Mouse (Mus musculus): ENCODE measurements at regions not wholly inside any gene's neighbourhood (a gene's known extent, or its start where the extent isn't known, plus 50 kb on each side); places are given as distances from the start of the nearest gene placed in this dataset.
A peak's percentile ranks its signal among the peaks of the same experiment; 100 is the strongest.

DNA sequence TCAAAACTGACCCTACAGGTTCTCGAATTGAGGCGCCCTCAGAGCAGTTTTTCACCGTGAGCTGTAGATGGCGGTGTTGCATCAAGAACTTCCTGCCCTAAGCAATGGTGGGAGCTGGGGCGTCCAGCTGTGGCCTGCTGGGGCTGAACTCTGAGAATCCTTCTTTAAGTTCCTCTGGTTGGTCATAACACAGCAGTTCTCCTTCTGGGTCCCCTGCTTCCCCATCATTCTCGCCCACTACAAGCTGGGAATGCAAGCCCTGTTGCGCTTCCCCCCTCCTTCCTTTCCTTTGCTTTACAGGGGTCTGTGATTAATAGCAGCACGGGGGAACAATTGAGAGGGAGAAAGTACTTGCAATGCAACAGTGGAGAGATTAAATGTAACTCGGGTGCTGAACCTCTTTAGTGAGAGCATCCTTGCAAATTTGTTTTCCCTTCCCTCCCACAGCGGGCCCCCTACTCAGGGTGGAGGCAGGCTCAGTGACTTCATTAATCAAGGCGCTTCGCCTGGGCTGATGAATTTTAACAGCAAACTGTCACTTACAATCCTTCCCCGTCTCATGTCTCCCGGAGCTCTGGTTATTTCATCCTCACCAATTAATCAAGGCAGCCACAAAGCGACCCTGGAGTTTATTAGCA lies 794.3 kb upstream of the Api5 start:
- WGBS (ENCODE audit: insufficient replicate concordance) = 5% methylated on average over 15 of the region's 15 CpGs
- H3K4me1 ChIP-seq (ENCODE audit: control insufficient read depth, insufficient read depth, low read length) = no peaks in the 10 kb centered on the region
- no peaks in the 10 kb centered on the region for H3K9me3 ChIP-seq (replicated peaks; ENCODE audit: control insufficient read depth, low read length)
- no peaks in the 10 kb centered on the region for H3K27me3 ChIP-seq (ENCODE audit: control insufficient read depth, insufficient read depth, low read length)
- H3K4me2 ChIP-seq = peak overlapping the region; percentile 43
- ATAC-seq (replicated peaks; ENCODE audit: insufficient number of reproducible peaks, low FRiP score, low TSS enrichment) = peak; percentile 72; the same call in 1 of the 2 replicates
- no peaks in the 10 kb centered on the region for H3K36me3 ChIP-seq (ENCODE audit: control insufficient read depth, insufficient read depth, low read length)
- H3K4me3 ChIP-seq (ENCODE audit: low read depth, low read length) = peak overlapping the region; percentile 20; the same call in 1 of the 2 replicates
- peak overlapping the region; percentile 16; the same call in 1 of the 2 replicates for H3K9ac ChIP-seq (ENCODE audit: low read depth, low read length)
- H3K27ac ChIP-seq (ENCODE audit: low read depth, low read length) = no peak overlapping the region

GRCm38 (mm10) chr2:95231739-95232134 lies 793.8 kb upstream of the Api5 start:
- Histone ChIP-seq H3K4me2 (no peak overlapping the region), H3K9ac (ENCODE audit: low read depth, low read length) (no peak overlapping the region), H3K9me3 (replicated peaks; ENCODE audit: control insufficient read depth, low read length) (no peaks in the 10 kb centered on the region), H3K27ac (ENCODE audit: low read depth, low read length) (no peak overlapping the region), H3K27me3 (ENCODE audit: control insufficient read depth, insufficient read depth, low read length) (no peaks in the 10 kb centered on the region), H3K4me3 (ENCODE audit: low read depth, low read length) (no peak overlapping the region), H3K4me1 (ENCODE audit: control insufficient read depth, insufficient read depth, low read length) (no peaks in the 10 kb centered on the region), H3K36me3 (ENCODE audit: control insufficient read depth, insufficient read depth, low read length) (no peaks in the 10 kb centered on the region)
- no peak for ATAC-seq (replicated peaks; ENCODE audit: insufficient number of reproducible peaks, low FRiP score, low TSS enrichment)
- WGBS (ENCODE audit: insufficient replicate concordance) = 23% methylated on average over 9 of the region's 9 CpGs

DNA sequence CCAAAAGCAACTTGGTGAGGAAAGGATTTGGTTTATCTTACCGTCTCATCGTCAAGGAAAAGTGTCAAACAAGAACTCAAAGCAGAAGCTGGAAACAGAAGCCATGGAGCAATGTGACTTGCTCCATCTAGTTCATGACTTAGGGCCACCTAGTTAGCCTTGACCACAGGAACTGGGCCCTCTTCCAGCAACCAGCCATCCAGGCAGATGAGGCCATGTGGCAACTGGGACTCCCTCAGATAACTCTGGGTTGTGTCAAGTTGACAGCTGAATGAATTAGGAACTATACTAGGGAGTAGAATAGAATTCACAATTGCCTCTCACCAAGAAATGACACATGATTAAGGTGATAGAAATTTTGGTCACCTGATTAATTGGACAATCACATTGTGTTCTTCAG lies 791.5 kb upstream of the Api5 start:
- Histone ChIP-seq H3K4me3 (ENCODE audit: low read depth, low read length) (no peak overlapping the region), H3K9ac (ENCODE audit: low read depth, low read length) (no peak overlapping the region), H3K27me3 (ENCODE audit: control insufficient read depth, insufficient read depth, low read length) (no peaks in the 10 kb centered on the region), H3K4me1 (ENCODE audit: control insufficient read depth, insufficient read depth, low read length) (no peaks in the 10 kb centered on the region), H3K9me3 (replicated peaks; ENCODE audit: control insufficient read depth, low read length) (no peaks in the 10 kb centered on the region), H3K36me3 (ENCODE audit: control insufficient read depth, insufficient read depth, low read length) (no peaks in the 10 kb centered on the region), H3K4me2 (no peak overlapping the region), H3K27ac (ENCODE audit: low read depth, low read length) (no peak overlapping the region)
- WGBS (ENCODE audit: insufficient replicate concordance) = 65% methylated on average over 2 of the region's 2 CpGs
- ATAC-seq (replicated peaks; ENCODE audit: insufficient number of reproducible peaks, low FRiP score, low TSS enrichment) = no peak

GRCm38 (mm10) chr2:95210216-95210941 lies 772.4 kb upstream of the Api5 start:
- Histone ChIP-seq H3K36me3 (ENCODE audit: control insufficient read depth, insufficient read depth, low read length) (no peaks in the 10 kb centered on the region), H3K4me1 (ENCODE audit: control insufficient read depth, insufficient read depth, low read length) (no peaks in the 10 kb centered on the region), H3K9me3 (replicated peaks; ENCODE audit: control insufficient read depth, low read length) (no peaks in the 10 kb centered on the region), H3K4me3 (ENCODE audit: low read depth, low read length) (no peak overlapping the region), H3K4me2 (no peak overlapping the region), H3K9ac (ENCODE audit: low read depth, low read length) (no peak overlapping the region), H3K27ac (ENCODE audit: low read depth, low read length) (no peak overlapping the region), H3K27me3 (ENCODE audit: control insufficient read depth, insufficient read depth, low read length) (no peaks in the 10 kb centered on the region)
- no peak for ATAC-seq (replicated peaks; ENCODE audit: insufficient number of reproducible peaks, low FRiP score, low TSS enrichment)
- 60% methylated on average over 4 of the region's 4 CpGs for WGBS (ENCODE audit: insufficient replicate concordance)

Data from heart, embryonic 11.5 days (tissue).